Mouse (Mus musculus) frontal cortex, adult 2 months (tissue): ENCODE results near the gene Npnt. TPM values are rescaled to one million over a fixed set of nuclear protein-coding genes. Genes with fewer than 3 reads are reported as not detected.

Source experiments
- DNase-seq, 2 experiments: peaks; one replicate each; pipeline ENCODE4 v3.0.0; 2022; ENCODE audit warnings: low spot score in 1 of 2; ENCODE audit errors: extremely low spot score in 1 of 2
- polyA plus RNA-seq: library from polyadenylated mRNA; depleted of rRNA; stranded (reverse); fragments of >200 nt; gene quantifications from 2 replicates; pipeline ENCODE4 v1.2.3, GENCODE M21; 2012; rRNA removed

Npnt gene
- polyA plus RNA-seq: 11.7 and 12.4 TPM in 2 replicates

DNA sequence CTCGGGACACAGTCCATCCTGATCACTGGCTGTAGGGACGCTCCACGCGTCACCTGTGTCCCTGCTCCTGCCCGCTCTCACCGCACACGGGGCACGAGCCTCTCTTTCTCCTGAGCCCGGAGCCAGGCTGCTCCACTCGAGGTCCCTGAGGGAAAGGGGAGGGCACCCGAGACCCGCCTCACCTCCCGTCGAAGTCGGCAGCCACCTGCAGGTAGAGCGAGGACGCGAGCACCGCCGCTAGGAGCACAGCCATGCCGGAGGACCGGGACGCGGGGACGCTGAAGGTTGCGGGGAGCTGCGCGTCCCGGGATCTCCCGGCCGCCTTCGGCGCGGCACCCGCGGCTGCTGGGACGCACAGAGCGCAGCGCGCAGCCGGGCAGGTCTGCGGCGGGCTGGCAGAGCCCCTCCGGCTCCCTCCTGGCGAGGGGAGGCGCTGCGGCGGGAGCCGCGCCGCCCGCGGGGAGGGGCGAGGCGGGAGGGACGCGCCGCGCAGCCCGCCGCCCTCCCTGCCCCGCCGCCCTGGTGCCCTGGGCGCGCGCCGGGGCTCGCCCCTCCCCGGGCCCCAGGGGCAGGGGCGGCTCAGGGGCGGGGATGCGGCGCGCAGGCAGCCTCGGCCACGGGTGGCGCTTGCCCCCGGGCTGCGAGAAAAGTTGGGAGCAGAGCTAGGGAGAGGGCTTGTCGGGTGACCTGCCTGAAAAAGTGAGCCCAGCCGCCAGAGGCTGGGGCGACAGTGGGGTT is at the start of gene Npnt:
Gene Npnt (minus strand): TSS at position 501 of the 738 bp plus-strand sequence.
- DNase-seq: no peak

DNA sequence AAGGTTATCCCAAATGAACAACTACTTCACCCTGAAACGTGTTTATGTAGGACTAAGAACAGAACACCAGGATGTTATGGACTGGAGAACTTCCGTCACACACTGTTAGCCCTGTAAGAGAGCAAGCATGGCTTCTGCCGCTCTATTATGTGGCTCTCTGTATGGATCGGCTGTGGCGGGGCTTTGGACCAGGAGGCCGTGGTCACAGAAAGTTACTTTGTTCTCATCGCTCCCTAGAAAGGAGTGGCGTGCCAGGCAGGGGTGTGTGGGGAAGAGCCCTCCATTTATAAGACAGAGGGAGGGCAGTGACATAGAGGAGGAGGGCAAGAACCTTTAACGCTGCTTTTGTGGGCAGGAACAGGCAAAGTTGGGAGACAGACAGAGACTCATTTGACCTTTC is 46.2 kb upstream of the Npnt start:
- DNase-seq: no peak

DNA sequence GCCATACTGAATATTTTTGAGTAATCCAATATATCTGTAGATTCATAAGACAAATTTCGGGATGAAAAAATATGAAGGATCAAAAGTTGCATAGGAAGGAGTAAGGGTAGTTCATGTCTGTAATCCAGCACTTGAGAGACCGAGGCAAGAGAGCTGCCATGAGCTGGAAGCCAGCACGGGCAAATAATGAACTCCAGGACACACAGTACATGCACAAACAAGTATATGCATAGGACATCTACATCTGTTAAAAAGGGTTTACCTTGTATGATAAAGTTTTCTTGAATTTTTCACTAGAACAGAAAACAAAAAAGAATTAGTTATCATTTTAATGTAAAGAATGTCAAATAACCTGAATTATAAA is 45.8 kb upstream of the Npnt start:
- no peak for DNase-seq

DNA sequence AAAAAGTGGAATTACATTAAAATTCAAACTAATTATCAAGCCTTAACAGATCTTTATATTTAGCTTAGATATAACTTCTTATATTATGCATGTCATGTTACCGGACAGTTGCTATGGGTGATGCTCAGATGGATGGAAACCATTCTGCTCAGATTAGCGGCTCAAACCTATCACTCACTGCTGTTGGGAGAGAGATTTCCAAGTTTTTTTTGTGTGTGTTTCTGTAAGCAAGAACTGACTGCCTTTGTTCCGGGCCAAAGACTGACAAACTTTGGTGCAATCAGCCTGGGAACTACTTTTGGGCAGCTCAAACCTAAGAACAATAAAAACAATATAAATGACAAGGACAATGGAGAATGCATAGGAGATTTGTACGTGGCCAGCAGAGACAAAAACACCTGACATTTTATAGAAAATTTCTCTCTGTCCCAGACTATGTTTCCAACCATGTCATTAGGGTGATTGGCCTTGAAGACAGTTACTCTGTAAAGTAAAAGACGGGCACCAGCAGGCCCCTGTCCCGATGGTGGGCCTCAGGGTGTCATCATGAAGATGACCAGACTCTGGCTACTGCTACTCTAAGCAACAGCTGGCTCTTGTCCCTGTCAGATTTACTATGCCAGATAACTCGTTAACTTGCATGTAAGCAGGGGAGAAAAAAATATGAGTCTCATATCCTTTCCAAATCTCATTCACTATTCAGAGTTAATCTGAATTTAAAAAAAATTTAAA is 45.2 kb upstream of the Npnt start:
- DNase-seq: no peak

DNA sequence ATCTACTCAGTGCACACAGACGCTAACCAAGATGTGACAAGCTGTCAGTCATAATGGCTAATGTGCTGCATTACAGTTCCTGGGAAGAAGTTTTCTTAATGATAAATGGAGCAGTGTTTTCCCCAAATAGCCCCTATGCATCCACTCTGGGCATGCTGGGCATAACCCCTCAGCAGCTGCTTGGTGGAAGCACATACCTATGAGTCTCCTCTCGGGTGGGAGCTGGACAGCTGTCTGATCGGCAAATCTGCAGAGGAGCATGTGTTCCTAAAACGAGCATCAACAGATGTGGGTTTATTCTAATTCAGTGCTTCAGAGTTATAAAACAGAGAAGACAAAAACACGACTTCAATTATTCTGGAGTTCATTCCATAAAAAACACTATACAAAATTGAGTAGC is 36.1 kb upstream of the Npnt start:
- no peak for DNase-seq

DNA sequence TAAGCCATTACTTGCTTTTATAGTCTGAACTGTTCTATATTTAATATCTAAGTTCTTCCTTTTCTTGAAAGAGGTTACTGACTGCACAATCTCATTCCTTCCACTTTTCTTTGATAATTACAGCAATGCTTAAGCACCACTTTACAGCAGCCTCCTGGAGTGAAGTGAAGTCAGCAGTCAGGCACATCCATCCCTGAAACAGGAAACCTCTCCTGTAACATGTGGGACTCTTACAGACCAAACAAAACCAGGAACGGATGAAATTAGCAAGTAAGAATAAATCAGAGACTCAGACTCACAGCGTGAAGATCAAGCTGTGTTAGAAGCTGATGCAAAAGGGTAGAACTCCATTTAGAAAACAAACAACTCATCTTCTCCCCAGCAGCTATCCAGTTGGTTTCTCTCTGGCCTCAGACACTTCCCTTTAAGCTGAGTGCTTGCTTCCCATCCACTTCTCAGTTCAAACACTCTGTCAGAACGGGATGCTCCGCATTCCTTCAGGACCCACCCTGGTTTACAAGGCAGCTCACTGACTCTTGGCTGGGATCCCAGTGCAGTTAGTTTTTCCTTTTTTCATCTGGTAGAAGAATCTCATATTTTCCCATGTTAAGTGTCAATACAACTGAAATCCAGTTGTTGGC is 33.9 kb upstream of the Npnt start:
- DNase-seq: no peak

DNA sequence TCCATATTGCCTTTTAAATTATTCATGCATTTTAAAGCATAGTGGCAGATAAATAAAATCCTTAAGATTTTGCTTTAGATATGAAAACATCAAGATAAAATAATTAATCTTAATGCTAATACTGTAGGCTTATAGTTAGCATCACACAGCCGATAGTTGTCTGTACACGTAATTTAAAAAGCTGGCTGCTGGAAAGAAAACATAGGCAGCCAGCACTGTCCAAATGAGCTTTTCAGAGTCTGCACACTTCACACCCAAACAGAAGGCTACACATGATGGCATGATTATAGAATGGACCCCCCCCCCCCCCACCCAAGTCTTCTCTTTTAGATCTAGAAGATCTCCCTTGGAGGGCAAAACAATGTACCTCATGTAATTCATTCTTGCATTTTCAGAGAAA is 31.9 kb upstream of the Npnt start:
- DNase-seq: no peak

DNA sequence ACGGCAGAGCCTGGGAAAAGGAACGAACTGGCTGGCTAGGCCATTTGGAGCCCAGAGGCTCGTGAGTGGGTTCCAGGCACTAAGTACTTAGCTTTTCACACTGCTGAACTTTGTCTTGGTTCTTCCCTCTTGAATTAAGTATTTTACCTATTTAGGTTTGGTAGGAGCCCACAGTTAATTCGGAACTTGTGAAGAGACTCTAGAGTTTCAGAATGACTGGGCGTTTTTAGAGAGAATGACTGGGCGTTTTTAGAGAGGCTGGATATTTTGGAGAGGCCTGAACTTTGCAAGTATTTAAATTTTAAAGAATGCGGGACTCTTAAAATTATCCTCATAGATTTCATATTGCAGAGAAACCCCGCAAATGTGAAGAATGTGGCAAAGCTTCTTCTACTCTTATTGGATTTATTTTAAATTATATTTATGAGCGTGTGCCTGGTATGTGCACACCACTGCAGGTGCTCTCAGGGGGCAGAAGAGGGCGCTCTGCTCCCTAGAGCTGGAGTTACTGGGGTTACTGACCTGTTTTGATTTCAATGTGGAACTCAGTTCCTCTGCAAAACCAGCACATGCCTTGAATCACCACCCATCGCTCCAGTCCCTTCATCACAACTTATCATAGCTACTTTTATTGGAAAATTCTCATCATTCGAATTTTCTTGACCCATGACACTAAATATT is 29.8 kb upstream of the Npnt start:
- DNase-seq: no peak

DNA sequence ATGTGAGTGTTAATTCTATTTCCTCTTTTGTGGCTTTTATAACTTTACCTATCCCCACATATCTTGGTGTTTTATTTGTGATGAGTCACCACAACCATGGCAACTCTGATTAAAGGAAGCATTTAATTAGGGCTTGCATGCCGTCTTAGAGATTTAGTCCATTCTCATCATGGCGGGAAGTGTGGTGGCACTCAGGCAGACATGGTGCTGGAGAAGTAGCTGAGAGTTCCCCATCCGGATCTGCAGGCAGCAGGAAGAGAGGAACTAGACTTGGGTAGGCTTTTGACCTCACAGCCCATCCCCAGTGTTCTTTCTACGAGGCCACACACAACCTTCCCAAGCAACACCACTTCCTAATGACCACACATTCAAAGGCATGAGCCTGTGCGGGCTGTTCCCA is 16.2 kb upstream of the Npnt start:
- no peak for DNase-seq

DNA sequence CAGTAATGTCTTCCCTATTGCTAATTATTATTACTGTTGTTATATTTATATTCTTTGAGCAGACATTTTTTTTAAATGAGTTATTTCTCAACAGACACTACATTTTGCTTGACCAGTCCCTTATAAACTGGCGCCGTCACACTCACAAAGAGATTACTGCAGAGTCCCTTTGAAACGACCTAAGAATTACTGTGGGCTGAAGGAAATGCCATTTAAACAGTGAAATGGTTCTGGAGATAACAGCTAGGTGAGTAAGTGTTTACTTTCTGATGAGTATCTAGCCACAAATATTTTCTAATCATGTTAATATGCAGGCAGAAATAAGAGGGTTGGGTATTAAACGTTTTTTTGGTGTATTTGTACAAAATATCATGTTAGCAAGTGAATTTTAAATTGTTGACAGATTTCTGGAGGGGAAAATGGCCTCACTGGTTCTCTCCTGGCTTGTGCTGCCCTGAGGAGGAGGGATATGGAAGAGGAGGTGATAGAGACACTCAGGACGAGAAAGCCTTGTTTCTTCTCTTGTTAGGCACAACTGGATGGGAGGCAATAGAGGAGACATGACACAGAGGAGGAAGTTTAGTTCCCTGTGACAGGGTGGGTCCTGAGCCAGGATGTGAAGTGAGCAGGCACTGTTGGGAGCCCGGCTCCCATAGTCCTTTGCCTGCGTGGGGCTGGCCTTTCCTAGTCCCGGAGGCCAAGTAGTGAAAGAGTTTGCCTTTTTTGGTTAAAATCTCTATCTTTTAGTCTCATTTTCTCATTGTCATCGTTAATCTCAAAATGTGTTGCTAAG is 14.8 kb upstream of the Npnt start:
- no peak for DNase-seq

DNA sequence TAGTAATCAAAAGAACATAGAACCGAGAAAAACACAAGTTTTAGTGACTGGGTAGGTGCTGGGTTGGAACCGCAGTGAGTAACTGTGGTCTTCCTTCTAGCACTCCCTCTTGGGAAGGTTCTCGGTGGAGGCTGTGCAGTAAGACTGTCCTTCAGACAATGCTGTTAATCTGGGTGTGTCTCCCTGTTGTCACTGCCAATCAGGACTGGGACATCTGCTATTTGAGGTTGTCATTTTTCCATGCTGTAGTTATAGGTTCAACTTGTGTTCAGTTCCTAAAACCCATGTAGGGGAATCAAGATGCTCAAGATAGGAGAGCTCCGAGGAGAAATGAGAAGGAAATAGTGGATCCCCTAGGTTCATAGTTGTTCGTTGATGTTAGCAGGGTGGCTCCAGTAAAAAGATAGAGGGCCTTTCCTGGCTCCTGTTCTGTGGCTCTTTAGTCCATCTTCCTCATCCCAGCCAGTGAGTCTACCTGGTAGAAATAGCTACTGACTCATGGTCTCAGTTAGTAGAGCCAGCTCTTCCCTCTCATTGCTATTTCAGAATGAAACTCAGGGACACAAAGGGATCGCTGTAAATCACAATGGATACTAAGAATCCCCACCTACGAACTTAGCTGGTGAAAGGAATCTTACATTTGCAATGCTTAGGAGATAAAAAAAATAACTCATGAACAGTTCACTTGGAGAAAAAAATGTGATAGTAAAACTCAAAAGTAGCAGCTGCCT is 12.7 kb upstream of the Npnt start:
- DNase-seq: no peak

DNA sequence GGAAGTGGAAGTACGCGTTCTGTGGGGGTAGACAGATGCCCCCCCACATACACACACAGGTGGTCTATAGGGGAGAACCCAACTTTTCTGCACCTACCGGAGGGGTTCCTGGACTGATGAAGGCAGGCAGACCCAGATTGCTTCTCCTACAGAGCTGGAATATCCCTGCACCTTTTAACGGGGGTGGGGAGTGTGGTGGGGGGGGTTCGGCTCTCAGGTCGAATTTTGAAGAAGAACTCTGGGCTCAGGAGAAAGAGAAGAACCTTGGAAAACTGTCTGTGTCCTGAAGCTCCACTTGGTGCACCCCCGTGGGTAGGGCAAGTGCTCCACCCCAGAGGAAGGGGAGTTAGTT is 414 bp upstream of the Npnt start:
- no peak for DNase-seq

DNA sequence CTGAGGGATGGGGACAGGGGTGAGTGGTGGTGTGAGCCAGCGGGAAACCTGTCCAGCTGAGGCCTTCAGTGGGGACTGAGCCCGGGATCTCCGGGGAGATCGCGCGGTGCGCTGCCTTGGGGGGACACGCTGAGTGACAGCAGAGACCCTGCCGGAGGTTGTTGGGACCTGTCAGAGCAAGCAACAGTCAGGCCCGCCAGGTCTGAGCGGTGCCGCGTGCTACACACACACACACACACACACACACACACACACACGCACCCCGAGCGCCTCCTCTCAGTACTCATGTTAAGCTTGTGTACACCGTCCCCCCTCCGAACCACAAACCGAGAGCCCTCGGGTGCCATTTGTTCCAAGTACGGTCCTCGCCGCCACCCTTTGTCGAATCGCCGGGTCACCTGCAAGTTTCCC is 706 bp downstream of the Npnt start:
- no peak for DNase-seq

DNA sequence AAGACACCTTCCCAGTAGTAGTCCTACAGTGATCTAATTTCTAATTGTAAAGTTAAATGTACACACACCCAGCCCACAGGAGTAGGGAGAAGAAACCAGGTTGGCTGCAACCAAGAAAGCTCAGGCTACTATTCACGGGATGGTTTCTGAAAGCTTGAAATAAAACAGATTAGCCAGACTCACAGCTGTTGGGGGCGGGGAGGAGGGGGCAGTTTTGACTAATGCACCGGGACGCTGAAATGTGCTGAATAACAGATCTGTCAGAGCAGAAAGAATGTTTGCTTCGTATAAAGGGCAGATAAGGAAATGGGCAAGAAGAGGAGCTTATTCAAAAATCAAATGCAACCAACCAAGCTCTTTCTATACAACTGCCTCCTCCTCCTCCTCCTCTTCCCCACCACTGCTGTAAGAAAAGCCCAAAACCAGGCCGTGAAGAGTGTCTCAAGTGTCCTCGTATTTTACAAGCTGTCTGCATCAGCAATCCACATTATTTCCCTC is 1.7 kb downstream of the Npnt start:
- DNase-seq: no peak

DNA sequence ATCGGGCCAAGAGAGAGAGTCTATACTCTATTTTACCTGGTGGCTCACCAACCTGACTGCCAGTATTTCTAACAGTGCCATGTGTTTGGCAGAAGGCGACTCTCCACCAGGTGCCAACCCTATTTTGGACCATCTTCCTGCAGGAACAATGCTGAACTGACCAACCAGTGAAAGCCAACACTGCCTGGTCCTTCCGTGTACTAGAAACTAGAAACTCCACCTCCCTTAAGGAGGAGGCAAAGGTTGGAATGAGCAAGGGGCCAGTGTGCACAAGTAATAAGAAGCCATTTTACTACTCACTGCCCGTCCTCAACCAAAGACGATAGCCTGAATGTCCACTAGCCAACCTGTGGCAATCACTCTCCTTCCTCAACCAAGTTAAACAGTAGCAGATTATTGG is 4.0 kb downstream of the Npnt start:
- DNase-seq: no peak

DNA sequence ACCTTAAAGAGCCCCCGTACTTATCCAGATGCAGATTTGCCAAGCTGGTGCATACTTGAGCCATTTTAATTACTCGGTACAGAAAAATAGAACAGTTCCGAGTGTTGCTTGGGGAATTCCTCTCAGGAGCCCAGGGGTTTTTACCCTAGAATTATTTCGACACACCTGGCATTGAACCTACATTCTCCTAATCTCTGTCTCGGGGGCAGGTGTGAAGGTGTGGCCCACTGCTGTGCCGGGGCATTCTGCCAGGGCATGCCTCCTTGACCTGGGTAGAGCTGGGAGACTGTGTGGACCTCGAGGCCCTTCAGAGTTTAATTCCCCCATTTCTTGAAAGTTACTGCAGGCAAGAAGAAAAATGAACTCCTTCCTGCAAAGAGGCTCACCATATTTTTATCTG is 4.4 kb downstream of the Npnt start:
- no peak for DNase-seq

DNA sequence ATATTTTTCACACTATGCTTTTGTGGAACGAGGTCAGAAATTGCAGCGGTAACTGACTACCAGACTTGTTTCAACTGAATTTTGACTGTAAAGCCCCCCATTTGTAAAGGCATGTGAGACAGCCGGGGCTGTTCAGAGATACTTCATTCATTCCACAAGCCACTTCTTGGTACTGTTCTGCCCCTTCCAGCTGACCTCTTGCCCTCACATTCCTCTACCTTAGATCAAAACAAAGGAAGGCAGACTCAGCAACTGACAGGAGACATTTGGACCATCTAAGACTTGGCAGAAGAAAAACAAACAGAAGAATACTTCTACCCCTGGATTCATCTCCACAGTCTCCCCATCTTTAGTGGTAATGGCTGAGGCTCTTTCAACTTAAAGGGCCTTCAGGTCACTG is 5.5 kb downstream of the Npnt start:
- no peak for DNase-seq

DNA sequence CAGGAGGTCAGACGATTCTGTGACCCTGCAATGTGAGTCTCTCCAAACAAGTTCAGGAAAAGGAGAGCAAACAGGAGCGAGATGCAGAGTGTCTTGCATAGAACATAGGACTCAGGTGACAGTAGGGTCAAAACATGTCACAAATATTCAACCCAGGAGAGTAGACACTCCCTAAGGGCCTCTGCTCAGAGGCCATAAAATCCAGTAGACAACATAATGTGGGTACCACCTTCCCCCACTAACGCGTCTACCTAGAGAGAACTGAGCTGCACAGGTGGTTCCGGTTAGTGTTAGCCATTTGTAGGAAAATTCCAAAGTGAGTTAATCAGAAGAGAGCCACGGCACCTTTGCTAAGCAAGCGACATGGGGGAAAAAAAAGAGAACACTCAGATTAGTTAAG is 5.9 kb downstream of the Npnt start:
- DNase-seq: no peak

DNA sequence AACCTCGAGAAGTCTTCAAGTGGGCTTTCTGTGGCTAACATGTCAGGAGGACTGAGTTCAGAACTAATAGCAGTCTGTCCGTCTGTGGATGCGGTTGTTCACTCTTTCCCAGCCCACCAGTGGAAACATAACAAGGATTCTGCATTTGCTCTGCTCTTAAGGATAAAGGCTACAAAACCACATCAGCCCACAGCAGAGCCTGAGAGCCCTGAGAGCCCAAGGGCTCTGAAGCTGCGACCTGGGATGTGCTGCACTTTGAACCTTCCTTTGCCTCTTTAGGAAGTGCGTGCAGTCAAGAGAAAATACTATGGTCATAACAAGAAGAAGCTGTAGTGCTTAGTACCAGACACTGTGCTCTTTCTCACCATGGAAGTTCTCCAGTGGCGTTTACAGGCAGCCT is 7.3 kb downstream of the Npnt start:
- no peak for DNase-seq
